Mouse (Mus musculus) macrophage (primary cell): ENCODE measurements around the gene B3galt4. TPM values are rescaled to one million over a fixed set of nuclear protein-coding genes. Genes with fewer than 3 reads are reported as not detected.

ENCODE experiments used
- H3K27ac ChIP-seq: fragments of 350-480 bp; formaldehyde crosslinking; 2 replicates; pipeline ENCODE4 v1.9.0; 2021
- H3K36me3 ChIP-seq: fragments of 350-480 bp; formaldehyde crosslinking; 2 replicates; pipeline ENCODE4 v1.9.0; 2021; ENCODE audit errors: inconsistent target
- H3K4me3 ChIP-seq: fragments of 350-480 bp; formaldehyde crosslinking; 2 replicates; pipeline ENCODE4 v1.9.0; 2021; ENCODE audit errors: inconsistent target
- H3K79me2 ChIP-seq: fragments of 350-480 bp; formaldehyde crosslinking; 2 replicates; pipeline ENCODE4 v1.9.0; 2021; ENCODE audit errors: inconsistent target
- WGBS: methylation state at CpG from one replicate; pipeline ENCODE4 v1.1.7; 2026; ENCODE audit warnings: inconsistent platforms; ENCODE audit not compliant: missing documents; 5-methylcytosine and 5-hydroxymethylcytosine counted together
- polyA plus RNA-seq: library from polyadenylated mRNA; stranded (reverse); fragments of 250-400 nt; gene quantifications from 3 replicates; pipeline ENCODE4 v1.2.4, GENCODE M21; 2018; ENCODE audit warnings: inconsistent platforms

The B3galt4 gene
- polyA plus RNA-seq, 1 experiment from 2014 or later = 4.0 TPM

DNA sequence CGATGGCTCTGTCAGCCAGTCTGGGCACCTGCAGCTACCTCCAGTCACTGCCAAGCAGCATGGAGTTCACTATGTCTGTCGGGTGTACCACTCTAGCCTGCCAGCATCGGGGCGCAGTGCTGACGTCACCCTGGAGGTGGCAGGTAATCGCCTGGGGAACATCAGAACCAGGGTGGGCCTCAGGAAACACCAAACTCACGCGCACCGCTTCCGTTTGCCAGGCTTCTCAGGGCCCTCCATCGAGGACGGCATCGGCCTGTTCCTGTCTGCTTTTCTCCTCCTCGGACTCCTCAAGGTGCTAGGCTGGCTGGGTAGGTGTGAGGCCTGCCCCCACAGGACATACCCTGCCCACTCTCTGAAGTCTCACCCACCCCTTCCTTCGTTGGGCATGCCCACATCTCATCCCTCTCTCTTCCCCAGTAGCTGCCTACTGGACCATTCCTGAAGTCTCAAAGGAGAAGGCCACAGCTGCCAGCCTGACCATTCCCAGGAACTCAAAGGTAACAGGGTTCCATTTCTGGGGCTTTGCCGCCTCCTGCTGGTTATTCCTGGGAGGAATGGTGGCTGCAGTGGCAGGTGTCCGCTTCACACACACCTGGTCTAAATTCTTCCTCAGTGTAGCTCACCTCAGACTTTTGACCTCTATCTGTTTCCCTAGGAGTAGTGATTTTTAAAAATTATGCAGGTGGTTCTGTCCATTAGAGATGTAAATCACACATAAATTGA, 24.9 kb downstream of the B3galt4 start:
- H3K79me2 ChIP-seq = peaks cover 86% of the 10 kb centered on the region
- 89% methylated on average over 16 of the region's 17 CpGs for WGBS
- H3K4me3 ChIP-seq = no peak overlapping the region
- H3K36me3 ChIP-seq = peaks cover 66% of the 10 kb centered on the region
- H3K27ac ChIP-seq = no peak overlapping the region

DNA sequence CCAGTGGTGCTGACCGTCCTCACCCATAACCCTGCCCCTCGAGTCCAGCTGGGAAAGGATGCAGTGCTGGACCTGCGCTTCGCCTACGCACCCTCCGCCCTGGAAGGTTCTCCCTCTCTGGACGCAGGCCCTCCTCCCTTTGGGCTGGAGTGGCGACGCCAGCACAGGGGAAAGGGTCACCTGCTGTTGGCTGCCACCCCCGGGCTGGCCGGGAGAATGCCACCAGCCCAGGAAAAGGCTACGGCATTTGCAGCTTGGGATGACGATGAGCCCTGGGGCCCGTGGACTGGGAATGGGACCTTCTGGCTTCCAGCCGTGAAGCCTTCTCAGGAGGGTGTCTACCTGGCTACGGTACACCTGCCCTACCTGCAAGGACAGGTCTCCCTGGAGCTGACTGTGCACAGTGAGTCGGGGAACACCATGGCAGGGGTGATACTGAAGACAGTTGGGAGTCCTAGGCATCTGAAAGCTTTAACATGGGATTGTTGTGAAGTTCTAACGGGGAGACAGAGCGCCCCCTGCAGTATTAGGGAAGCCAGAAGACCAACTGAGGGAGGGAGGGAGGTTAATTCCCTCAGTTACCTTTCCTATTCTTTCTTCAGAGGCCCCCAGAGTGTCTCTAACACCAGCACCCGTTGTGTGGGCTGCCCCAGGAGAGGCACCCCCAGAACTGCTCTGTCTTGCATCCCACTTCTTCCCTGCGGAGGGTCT, 25.7 kb downstream of the B3galt4 start:
- peaks cover 86% of the 10 kb centered on the region for H3K79me2 ChIP-seq
- no peak overlapping the region for H3K4me3 ChIP-seq
- H3K27ac ChIP-seq = no peak overlapping the region
- WGBS = 94% methylated on average over 21 of the region's 21 CpGs
- H3K36me3 ChIP-seq = peaks cover 66% of the 10 kb centered on the region

DNA sequence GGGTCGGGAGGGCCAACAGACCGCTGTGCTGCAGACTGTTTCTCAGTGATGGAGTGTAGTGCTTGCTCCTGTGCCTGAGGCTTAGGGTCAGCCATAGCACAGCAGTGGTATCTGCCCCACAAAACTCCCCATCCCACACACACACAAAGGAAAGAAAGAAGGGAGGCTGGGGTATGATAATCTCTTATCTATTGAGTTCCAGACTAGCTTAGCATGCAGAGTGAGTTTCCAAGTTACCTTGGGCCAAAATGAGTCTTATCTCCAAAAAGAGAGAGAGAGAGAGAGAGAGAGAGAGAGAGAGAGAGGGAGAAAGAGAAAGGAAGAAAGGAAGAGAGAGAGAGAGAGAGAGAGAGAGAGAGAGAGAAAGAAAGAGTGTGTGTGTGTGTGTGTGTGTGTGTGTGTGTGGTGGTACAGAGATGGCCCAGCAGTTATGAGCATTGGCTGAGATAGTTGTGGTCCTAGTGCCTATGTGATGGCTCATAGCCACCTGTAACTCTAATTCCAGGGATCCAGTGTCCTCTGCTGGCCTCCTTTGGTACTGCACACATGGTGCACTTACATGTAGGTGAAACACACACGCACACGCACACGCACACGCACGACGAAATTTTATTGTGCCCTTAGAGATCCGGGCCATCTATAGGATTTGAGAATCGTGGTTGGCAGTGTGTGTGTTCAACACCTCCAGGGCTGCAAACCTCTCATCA, 26.6 kb downstream of the B3galt4 start:
- Histone ChIP-seq H3K36me3 (peaks cover 66% of the 10 kb centered on the region), H3K4me3 (no peak overlapping the region), H3K79me2 (peaks cover 91% of the 10 kb centered on the region), H3K27ac (no peak overlapping the region)
- 97% methylated on average over 10 of the region's 10 CpGs for WGBS

DNA sequence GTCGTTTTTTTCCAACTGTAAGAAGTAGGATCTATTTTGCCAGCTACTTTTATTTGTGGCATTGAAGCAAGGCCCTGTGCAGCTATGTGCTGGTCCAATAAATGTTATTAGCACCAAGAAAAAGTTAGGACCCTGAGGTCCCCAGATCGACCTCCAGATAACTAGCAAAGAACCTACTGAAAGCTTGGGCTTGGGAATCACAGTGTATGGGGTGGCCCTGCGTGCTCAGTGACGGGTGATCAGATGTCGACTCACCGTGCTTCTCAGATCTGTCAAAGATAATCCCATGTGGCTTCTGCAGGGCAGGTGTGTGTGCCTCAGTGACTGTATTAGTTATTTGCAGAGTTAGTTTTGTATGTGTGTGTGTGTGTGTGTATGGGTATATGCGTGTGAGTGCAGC, 29.9 kb downstream of the B3galt4 start:
- Histone ChIP-seq H3K36me3 (peaks cover 58% of the 10 kb centered on the region), H3K79me2 (peaks cover 97% of the 10 kb centered on the region), H3K27ac (no peak overlapping the region), H3K4me3 (no peak overlapping the region; the same call in 1 of the 2 replicates)
- WGBS = 92% methylated on average over 7 of the region's 7 CpGs

GRCm38 (mm10) chr17:33920282-33921097, 30.8 kb downstream of the B3galt4 start:
- Histone ChIP-seq H3K36me3 (peaks cover 49% of the 10 kb centered on the region), H3K4me3 (peak overlapping the region; percentile 99), H3K79me2 (peaks cover 90% of the 10 kb centered on the region), H3K27ac (peak overlapping the region; percentile 88)
- WGBS = under 1% methylated on average over 36 of the region's 36 CpGs

DNA sequence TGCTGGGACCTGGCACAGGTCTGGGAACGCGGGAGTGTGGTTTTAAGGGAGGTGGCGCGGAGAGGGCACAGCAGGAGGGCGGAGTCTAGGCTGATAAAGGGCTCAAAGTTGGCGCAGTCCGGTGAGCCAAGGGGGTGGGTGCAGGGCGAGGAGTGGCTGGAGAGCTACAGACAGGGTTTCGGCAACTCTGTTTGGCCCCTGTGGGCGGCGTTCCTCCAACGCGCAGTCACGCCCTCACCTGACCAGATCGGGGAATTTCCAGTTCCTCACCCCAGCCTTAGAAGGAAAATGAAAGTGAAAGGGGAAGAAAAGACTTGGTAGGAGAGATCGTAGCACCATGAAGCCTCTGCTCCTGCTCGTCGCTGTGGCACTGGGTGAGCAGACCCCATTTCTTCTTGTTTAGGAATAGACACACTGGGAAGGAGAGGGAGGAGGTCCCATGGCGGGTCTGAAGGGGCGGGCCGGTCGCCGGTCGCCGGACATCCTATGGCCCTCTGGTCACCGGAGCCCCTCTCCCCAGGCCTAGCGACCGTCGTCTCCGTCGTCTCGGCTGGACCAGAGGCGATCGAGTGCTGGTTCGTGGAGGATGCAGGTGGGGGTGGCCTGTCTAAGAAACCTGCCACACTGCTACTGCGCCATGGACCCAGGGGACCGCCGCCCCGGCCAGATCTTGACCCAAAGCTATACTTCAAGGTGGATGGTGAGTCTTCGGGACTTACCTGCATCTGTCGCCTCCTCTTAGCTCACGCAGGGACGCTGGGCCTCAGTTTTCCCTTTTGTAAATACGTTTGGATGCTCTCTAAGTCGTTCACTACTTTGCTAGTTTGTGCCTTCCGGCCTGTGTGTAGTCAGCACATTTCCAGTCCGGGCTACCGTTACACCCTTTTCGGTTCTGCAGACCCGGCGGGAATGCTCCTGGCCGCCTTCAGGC, 31.7 kb downstream of the B3galt4 start:
- peaks cover 88% of the 10 kb centered on the region for H3K79me2 ChIP-seq
- peaks cover 47% of the 10 kb centered on the region; the same call in 1 of the 2 replicates for H3K36me3 ChIP-seq
- peak overlapping the region; percentile 88 for H3K27ac ChIP-seq
- WGBS = under 1% methylated on average over 47 of the region's 52 CpGs
- peak overlapping the region; percentile 99 for H3K4me3 ChIP-seq

- peaks cover 50% of the 10 kb centered on the region; the same call in 1 of the 2 replicates for H3K36me3 ChIP-seq
- WGBS = 87% methylated on average over 37 of the region's 37 CpGs
- H3K27ac ChIP-seq = peak overlapping the region; percentile 88
- peak overlapping the region; percentile 99 for H3K4me3 ChIP-seq
- H3K79me2 ChIP-seq = peaks cover 88% of the 10 kb centered on the region
Observed at GRCm38 (mm10) chr17:33918293-33919203, 32.7 kb downstream of the B3galt4 start.

DNA sequence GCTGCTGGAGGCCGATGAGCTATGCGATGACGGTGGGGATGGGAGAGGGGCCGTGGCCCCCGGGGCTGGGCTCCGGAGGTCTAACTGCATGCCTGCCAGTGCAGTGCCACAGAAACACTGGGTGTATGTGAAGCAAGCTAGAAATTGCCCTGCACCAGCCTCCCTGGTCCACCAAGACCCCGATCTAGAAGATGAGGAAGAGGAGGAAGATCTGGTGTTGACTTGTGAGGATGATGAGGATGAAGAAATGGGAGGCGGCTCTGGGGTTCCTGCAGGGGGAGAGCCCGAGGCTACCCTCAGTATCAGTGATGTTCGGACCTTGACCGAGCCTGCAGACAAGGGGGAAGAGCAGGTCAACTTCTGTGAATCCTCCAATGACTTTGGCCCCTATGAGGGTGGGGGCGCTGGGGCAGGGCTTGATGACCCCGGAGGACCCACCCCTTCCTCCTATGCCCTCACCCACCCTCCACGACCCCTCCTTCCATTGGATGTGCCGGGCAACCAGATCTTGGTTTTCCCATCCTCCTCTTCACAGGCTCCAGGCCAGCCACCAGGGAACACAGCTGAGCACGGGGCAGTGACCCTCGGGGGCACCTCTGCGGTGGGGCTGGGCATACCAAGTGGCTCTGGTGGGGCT, 33.5 kb downstream of the B3galt4 start:
- H3K4me3 ChIP-seq = no peak overlapping the region
- H3K36me3 ChIP-seq = peaks cover 48% of the 10 kb centered on the region; the same call in 1 of the 2 replicates
- peaks cover 88% of the 10 kb centered on the region for H3K79me2 ChIP-seq
- no peak overlapping the region for H3K27ac ChIP-seq
- 92% methylated on average over 18 of the region's 18 CpGs for whole genome bisulfite sequencing

DNA sequence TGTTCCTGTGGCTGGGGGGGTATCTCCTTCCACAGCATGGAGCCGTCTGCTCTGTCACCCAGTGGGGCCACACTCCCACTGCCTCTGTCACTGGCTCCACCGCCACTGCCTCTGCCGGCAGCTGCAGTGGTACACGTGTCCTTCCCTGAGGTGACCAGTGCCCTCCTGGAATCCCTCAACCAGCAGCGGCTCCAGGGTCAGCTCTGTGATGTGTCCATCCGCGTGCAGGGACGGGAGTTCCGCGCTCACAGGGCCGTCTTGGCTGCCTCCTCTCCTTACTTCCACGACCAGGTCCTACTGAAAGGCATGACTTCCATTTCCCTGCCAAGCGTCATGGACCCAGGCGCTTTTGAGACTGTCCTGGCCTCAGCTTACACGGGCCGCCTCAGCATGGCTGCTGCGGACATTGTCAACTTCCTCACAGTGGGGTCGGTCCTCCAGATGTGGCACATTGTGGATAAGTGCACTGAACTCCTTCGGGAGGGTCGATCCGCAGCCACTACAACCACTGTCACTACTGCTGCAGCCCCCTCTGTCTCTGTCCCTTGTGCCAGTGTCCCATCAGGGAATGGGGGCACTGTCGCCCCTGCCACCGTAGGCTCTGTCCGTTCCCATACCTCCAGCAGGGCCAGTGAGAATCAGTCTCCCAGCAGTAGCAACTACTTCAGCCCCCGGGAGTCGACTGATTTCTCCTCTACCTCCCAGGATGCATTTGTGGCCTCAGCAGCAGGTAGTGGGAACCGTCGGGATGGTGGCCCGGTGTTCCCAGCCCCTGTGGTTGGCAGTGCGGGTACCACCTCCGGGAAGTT, 34.2 kb downstream of the B3galt4 start:
- peaks cover 46% of the 10 kb centered on the region; the same call in 1 of the 2 replicates for H3K36me3 ChIP-seq
- peaks cover 88% of the 10 kb centered on the region for H3K79me2 ChIP-seq
- H3K27ac ChIP-seq = peak overlapping the region; percentile 38; the same call in 1 of the 2 replicates
- H3K4me3 ChIP-seq = peak overlapping the region; percentile 74
- 89% methylated on average over 26 of the region's 31 CpGs for WGBS

DNA sequence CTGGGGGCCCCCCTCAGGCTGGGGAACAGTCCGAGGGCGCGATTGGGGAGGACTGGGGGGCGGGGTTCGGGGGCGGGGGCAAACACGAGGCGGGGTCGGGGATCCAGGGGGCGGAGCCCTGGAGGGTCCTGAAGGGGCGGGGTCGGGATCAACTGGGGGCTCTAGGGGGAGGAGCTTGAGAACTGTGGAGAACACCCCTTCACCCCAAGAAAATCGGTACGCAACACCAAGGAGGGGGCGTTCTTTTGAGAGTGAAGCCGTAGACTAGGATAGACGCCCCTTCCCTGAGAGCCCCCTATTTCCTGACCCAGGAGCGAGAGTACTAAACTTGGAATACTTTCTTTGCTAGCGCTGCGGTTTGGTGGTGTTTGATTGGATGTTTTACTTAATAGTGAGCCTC, 35.0 kb downstream of the B3galt4 start:
- peak overlapping the region; percentile 74 for H3K4me3 ChIP-seq
- peaks cover 52% of the 10 kb centered on the region; the same call in 1 of the 2 replicates for H3K36me3 ChIP-seq
- peaks cover 88% of the 10 kb centered on the region for H3K79me2 ChIP-seq
- peak overlapping the region; percentile 38 for H3K27ac ChIP-seq
- 0% methylated on average over 10 of the region's 20 CpGs for WGBS

- Histone ChIP-seq H3K27ac (peak within 1 kb of the TSS; percentile 38), H3K4me3 (peak within 1 kb of the TSS; percentile 74), H3K36me3 (peaks cover 56% of the 10 kb centered on the region; the same call in 1 of the 2 replicates), H3K79me2 (peaks cover 88% of the 10 kb centered on the region)
- WGBS = 0% methylated on average over 27 of the region's 34 CpGs
Observed at GRCm38 (mm10) chr17:33915671-33916250, 35.5 kb downstream of the B3galt4 start, which contains the start of the genes Tapbp and Zbtb22. Gene Tapbp, plus strand, starts transcription at chr17:33915899. Gene Zbtb22, plus strand, starts transcription at chr17:33915904.
